Mouse (Mus musculus) embryonic fibroblast, embryonic 13.5 days (primary cell): Measurements from ENCODE around the gene Atg7. TPM values are rescaled to one million over a fixed set of nuclear protein-coding genes. Genes with fewer than 3 reads are reported as not detected.

Source experiments
- H3K27ac ChIP-seq: 2 replicates; pipeline ENCODE4 v1.5.1; 2012; ENCODE audit warnings: low read length, control low read depth, inconsistent platforms; ENCODE audit not compliant: insufficient read depth
- H3K4me1 ChIP-seq: 2 replicates; pipeline ENCODE4 v1.6.1; 2011; ENCODE audit warnings: low read length; ENCODE audit not compliant: control insufficient read depth, insufficient read depth
- H3K4me3 ChIP-seq: 2 replicates; pipeline ENCODE4 v1.5.1; 2011; ENCODE audit warnings: mild to moderate bottlenecking, control low read depth, low read length; ENCODE audit not compliant: insufficient read depth
- CTCF ChIP-seq: IDR thresholded peaks from 2 replicates; pipeline ENCODE4 v1.5.1; 2011; ENCODE audit warnings: mild to moderate bottlenecking, control low read depth, low read length, moderate library complexity, borderline replicate concordance; ENCODE audit not compliant: insufficient read depth
- POLR2A ChIP-seq: IDR thresholded peaks from 2 replicates; pipeline ENCODE4 v1.6.1; 2011; ENCODE audit warnings: low read depth, mild to moderate bottlenecking, control low read depth, low read length, moderate library complexity
- polyA plus RNA-seq: library from polyadenylated mRNA; stranded (reverse); fragments of >200 nt; gene quantifications from 2 replicates; pipeline ENCODE4 v1.2.4, GENCODE M21; 2011; ENCODE audit warnings: low read depth; ENCODE audit not compliant: missing spikeins, insufficient read length

The Atg7 gene
- polyA plus RNA-seq, 1 experiment = 14.8 TPM

DNA sequence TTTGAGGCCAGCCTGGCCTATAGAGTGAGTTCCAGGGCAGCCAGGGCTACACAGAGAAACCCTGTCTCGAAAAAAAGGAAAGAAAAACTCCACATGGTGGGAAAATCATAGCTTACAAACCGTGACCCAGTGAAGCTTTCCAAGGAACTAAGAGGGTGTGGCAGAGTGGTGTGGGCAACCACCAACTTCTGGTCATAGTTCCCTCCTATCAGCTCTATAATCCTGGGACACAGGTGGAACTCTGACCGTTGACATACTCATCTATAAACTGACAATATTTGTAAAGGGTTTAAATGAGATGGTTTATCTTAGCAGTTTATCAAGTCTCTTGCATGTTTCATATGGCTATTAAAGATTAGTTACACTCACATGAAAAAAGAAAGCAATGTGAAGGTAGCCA, 64.1 kb downstream of the Atg7 start:
- H3K27ac ChIP-seq = no peak overlapping the region
- TF ChIP-seq POLR2A = no peak
- no peak for TF ChIP-seq CTCF
- H3K4me1 ChIP-seq = peaks cover 5% of the 10 kb centered on the region
- H3K4me3 ChIP-seq = no peak overlapping the region

DNA sequence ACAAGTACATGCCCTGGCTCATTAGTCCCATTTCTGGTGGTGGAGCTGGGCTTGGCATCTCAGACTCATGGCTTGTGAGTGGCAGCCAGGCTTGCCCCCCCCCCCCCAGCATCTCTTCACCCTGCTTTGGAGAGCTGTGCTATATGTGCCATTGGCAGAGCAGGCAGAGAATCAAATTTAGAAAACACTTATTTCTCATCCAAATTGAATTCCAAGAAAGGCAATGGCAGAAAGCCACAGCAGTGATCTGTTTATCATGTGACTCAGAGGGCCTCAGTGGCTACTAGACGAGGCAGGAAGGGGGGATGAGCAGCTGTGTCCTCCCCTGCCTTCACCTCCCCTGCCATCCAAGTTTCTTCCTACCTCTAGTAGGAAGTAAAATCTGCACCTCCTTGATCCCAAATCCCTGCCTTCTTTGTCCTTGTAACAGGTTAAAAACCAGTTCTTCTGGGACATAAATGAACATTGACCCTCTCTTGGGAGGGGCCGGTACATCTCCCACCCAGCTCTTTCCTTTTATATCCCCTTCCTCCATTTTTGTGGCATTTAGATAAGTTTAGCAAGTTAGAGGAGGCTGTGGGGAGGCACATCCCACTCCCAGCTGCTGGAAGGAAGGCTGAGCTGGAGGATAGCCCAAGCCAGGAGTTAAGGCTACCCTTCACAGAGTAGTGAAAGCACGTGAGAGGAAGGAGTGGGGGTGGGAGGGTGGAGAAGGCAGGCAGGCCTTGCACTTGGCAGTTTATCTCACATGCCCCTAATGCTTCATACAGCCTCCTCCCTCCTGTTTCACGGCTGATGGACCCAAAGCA, 69.5 kb downstream of the Atg7 start:
- Histone ChIP-seq H3K27ac (no peak overlapping the region), H3K4me1 (peaks cover 6% of the 10 kb centered on the region), H3K4me3 (no peak overlapping the region)
- no peak for TF ChIP-seq CTCF
- TF ChIP-seq POLR2A = no peak

DNA sequence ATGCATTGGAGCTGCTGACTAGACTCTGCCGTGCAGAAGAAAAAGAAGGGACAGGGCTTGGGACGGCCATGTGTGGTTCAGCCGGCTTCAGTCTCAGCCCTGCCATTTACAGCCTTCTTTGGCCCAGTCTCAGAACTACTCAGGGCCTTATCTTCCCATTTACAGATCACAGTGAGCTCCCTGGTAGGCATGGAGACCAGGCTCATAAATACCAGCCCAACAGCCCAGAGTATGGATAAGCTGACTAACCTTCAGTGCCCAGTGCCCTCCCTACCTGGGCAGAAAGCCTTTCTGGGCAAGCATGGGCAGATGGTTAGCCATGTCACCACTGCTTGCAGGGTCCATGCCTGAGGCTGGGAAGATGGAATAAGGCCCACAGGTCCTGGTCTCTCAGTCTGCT, 70.6 kb downstream of the Atg7 start:
- TF ChIP-seq POLR2A (no peak), CTCF (no peak)
- Histone ChIP-seq H3K4me3 (no peak overlapping the region), H3K27ac (no peak overlapping the region), H3K4me1 (peaks cover 6% of the 10 kb centered on the region)

DNA sequence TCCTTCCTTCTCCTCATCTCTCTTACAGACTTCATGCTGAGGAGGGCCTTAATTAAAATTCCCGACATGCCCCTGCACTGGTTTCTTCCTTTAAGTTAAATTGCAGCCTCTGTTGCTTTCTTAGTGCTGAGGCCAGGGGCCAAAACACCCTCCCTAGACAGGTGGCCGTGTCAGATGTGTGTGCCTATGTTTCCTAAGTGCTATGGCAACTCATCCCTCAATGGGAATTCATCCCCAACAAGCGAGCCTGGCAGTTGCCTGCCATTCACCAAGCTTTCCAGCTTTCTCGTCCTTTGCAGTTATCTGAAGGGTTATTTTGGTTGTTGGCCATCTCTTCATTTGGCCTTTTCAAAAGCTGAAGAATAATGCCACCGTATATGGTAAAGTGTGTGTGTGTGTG, 71.8 kb downstream of the Atg7 start:
- Histone ChIP-seq H3K4me1 (peaks cover 6% of the 10 kb centered on the region), H3K27ac (no peak overlapping the region), H3K4me3 (no peak overlapping the region)
- TF ChIP-seq CTCF (no peak), POLR2A (no peak)

DNA sequence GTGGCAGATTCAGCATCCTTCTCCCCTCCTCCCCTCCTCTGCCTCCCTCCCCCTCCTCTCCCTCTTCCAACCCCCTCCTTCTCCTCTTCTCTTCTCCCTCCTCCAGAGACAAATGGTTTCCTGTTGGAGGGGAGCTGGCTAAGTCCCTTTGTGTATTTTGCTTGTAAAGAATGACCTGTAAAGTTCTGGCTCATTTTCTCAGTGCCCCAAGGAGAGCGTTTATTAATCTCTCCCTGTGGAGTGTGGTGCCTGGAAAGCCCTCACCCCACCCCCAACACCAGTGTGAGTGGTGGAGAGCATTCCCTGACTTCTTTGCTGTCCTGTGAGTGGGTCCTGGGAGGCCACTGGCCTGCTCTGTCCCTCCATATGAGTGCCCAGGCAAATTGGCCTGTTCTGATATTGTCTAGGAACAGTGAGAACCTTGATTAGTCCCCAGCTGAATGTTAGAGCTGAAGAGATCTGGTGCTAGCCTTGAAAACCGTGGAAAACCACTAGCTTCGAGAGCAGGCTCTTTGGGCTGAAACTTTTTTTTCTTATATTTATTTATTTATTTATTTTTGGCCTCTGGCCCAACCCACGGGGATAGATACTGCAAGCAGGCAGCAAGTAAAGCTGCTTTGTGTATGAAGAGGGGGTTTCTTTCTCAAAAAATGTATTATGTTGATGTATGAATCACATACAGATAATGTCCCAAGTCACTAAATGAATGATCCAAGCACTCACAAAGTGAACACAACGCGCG, 72.6 kb downstream of the Atg7 start:
- no peak overlapping the region for H3K4me3 ChIP-seq
- no peak for TF ChIP-seq POLR2A
- no peak for TF ChIP-seq CTCF
- no peak overlapping the region for H3K27ac ChIP-seq
- H3K4me1 ChIP-seq = peaks cover 6% of the 10 kb centered on the region

DNA sequence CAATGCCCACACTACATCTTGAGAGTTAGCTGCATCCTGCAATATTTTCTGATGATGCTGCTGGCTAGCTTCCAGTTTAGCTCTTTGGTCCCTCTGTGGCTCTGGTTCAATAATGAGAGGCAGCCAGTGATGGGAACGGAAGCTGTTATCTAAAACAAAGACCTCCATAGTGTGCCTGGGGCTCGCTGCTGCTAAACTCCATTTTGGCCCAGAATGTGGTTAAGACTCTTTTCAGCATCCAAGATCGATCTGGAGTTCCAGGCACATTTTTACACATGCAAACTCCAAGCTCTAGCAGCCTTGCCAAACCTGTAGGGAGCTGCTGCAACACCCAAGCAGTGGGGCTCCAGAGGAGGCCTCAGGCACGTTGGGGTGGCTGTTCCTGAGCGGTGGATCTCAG, 76.2 kb downstream of the Atg7 start:
- Histone ChIP-seq H3K4me3 (no peak overlapping the region), H3K27ac (no peak overlapping the region), H3K4me1 (no peaks in the 10 kb centered on the region)
- TF ChIP-seq POLR2A = no peak
- TF ChIP-seq CTCF = no peak

DNA sequence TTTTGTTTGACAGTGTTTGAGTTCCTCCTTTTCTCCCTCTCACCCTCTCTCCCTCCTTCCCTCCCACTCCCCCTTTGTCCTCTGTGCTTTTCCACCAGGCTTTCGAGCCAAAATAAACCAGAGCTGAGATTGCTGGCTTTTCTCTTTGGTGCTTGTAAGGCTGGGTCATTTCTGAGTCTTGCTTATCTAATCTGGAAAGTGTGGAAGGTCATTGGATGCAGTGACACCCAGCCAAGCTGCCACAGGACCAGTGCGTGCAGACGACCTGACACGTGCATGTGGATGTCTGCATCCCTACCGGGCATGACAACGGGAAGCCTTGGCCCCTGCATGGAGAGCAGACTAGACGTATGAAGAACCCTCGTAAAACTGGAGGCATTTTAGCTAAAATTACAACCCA, 76.8 kb downstream of the Atg7 start:
- no peak overlapping the region for H3K27ac ChIP-seq
- TF ChIP-seq CTCF (no peak), POLR2A (no peak)
- H3K4me3 ChIP-seq = no peak overlapping the region
- no peaks in the 10 kb centered on the region for H3K4me1 ChIP-seq

DNA sequence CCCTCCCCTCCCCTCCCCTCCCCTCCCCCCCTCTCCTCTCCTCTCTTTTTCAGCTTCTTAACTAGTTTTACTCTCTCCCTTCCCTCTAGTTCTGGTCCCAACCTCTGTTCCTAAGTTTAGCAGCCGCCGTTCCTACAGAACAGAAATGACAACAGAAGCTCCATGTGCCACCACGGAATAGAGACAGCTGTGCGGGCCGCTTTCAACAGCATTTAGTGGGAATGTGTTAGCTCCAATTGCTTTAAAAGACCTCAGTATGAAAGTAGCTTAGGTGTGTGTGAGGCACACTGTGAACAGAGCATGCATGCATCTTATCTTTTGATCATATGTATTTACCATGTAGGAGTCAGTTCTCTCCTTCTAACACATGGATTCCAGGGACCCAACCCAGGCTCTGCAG, 79.1 kb downstream of the Atg7 start:
- TF ChIP-seq CTCF (no peak), POLR2A (no peak)
- Histone ChIP-seq H3K4me3 (no peak overlapping the region), H3K4me1 (peaks cover 17% of the 10 kb centered on the region), H3K27ac (no peak overlapping the region)

DNA sequence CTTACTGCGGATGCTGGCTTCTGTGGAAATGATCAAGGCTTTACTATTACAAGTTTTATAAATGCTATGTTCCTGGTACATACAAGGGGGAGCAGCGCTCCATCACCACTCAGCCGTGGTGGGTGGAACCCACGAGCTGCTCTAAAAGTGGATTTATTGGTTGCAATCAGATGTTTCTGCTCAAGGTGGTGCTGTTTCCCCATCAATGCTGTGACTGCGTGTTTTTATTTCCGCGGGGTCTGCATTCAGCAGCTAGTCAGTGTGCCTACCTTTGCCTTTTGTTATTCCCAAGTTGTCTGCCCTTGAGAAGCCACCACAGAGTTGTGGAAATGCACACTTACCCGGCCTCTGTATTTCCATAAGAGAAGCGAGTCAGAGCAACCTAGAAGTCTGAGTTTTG, 81.0 kb downstream of the Atg7 start:
- H3K4me1 ChIP-seq = peaks cover 25% of the 10 kb centered on the region
- no peak overlapping the region for H3K4me3 ChIP-seq
- TF ChIP-seq CTCF (peak; percentile 17; the same call in 1 of the 2 replicates), POLR2A (no peak)
- no peak overlapping the region for H3K27ac ChIP-seq

DNA sequence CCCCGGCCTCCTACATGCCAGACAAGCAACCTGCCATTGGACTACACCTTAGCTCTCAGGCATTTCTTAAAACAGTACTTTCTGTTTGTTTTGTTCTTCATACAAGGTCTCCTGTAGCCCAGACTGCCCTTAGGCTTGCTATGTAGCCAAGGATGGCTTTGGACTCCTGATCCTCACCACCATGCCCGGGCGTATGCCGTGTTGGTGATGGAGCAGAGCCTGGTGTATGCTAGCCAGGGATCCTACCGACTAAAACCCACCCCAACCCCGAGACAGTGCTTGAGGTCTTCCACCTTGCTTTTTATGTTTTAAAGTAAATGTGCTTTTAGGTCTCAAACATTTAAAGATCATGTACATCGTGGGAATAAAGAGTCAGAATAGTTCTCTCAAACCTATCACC, 81.5 kb downstream of the Atg7 start:
- TF ChIP-seq CTCF (no peak), POLR2A (no peak)
- Histone ChIP-seq H3K27ac (no peak overlapping the region), H3K4me1 (peaks cover 25% of the 10 kb centered on the region), H3K4me3 (no peak overlapping the region)
